Mouse (Mus musculus) cerebellum, adult 2 months (tissue): ENCODE results near the gene Dido1. TPM values are rescaled to one million over a fixed set of nuclear protein-coding genes. Genes with fewer than 3 reads are reported as not detected.
A peak's percentile ranks its signal among the peaks of the same experiment; 100 is the strongest.

Experiments
- DNase-seq, 2 experiments: peaks; one replicate each; pipeline ENCODE4 v3.0.0; 2021
- H3K27ac ChIP-seq: fragments of 200-500 bp; 2 replicates; pipeline ENCODE4 v1.5.1; 2012; ENCODE audit warnings: low read length, control low read depth, inconsistent platforms; ENCODE audit not compliant: insufficient read depth
- H3K27me3 ChIP-seq: fragments of 200-500 bp; 2 replicates; pipeline ENCODE4 v1.6.1; 2012; ENCODE audit warnings: inconsistent platforms, mild to moderate bottlenecking, low read length, moderate library complexity; ENCODE audit not compliant: control insufficient read depth, insufficient read depth
- H3K4me1 ChIP-seq: fragments of 200-500 bp; 2 replicates; pipeline ENCODE4 v1.6.1; 2011; ENCODE audit warnings: low read length; ENCODE audit not compliant: control insufficient read depth, insufficient read depth
- H3K4me3 ChIP-seq: fragments of 200-500 bp; replicated peaks from 2 replicates; pipeline ENCODE3; 2011; ENCODE audit warnings: mild to moderate bottlenecking, low read depth, low read length, control low read depth; ENCODE audit not compliant: insufficient read depth
- CTCF ChIP-seq: fragments of 200-500 bp; IDR thresholded peaks from 2 replicates; pipeline ENCODE4 v1.5.1; 2011; ENCODE audit warnings: low read depth, mild to moderate bottlenecking, control low read depth, low read length, moderate library complexity, borderline replicate concordance; ENCODE audit not compliant: insufficient read depth
- POLR2A ChIP-seq: fragments of 200-500 bp; IDR thresholded peaks from 2 replicates; pipeline ENCODE4 v1.6.1; 2011; ENCODE audit warnings: low read length, control low read depth, borderline replicate concordance; ENCODE audit not compliant: insufficient read depth
- WGBS: fragments of 180-500 bp; shearing (Covaris S2); methylation state at CpG from one replicate; pipeline ENCODE4 v1.1.7; 2018; 5-methylcytosine and 5-hydroxymethylcytosine counted together
- polyA plus RNA-seq: library from polyadenylated mRNA; depleted of rRNA; stranded (reverse); fragments of >200 nt; gene quantifications from 2 replicates; pipeline ENCODE4 v1.2.3, GENCODE M21; 2012

The Dido1 gene
- polyA plus RNA-seq, 1 experiment: 36.2 TPM

- Histone ChIP-seq H3K27me3 (no peaks in the 10 kb centered on the region), H3K4me1 (peaks cover 8% of the 10 kb centered on the region; the same call in 1 of the 2 replicates), H3K27ac (no peak overlapping the region), H3K4me3 (no peak overlapping the region)
- no peak for TF ChIP-seq POLR2A
- TF ChIP-seq CTCF: no peak
- no peak for DNase-seq
- WGBS: 76% methylated on average over 3 of the region's 3 CpGs
These were observed 6.0 kb downstream of the Dido1 start for GRCm38 (mm10) chr2:180703645-180704359.

DNA sequence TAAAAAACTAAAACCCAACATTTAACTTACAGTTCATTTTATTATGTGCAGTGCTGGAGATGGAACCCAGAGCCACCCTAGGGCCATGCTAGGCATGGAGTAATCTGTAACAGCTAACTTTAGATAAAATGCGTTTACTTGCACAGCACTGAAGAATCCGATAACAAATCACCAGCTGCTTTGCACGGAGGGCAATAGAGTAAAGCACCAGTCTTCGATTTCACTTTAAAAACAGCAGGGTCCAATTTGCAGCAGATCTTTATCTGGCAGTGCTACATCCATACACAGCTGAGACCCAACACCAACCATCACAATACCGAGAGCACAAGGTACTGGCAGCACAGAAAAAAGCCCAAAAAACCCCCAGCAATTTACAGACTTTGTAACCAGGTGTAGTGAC, 6.6 kb downstream of the Dido1 start:
- Histone ChIP-seq H3K27ac (no peak overlapping the region), H3K4me1 (peaks cover 5% of the 10 kb centered on the region; the same call in 1 of the 2 replicates), H3K27me3 (no peaks in the 10 kb centered on the region), H3K4me3 (no peak overlapping the region)
- TF ChIP-seq POLR2A: no peak
- no peak for TF ChIP-seq CTCF
- DNase-seq: no peak
- 82% methylated on average over 5 of the region's 5 CpGs for WGBS

DNA sequence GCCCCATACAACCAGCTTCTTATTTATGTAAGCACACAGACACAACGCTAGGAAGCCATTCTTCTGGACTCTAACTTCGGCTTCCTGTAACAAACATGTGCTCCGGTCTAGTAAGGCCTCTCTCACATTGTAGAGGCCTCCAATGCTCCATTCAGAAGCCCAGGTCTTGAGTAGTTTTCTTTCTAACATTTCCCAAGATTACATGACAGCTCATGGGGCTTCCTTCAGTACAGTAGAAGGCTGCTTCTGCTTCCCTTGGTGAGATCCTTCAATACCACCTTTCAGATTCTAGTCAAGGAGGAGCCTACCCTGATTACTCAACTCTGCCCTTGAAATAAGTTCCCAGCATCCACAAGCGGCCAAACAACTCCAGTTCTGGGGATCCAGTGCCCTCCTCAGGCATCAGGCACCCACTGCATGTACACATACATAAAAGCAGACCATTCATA, 7.1 kb downstream of the Dido1 start:
- Histone ChIP-seq H3K27me3 (no peaks in the 10 kb centered on the region), H3K4me3 (peak overlapping the region; percentile 93), H3K4me1 (peaks cover 4% of the 10 kb centered on the region; the same call in 1 of the 2 replicates), H3K27ac (peak overlapping the region; percentile 82; the same call in 1 of the 2 replicates)
- no peak for DNase-seq
- 23% methylated on average over 4 of the region's 4 CpGs for WGBS
- no peak for TF ChIP-seq POLR2A
- no peak for TF ChIP-seq CTCF

GRCm38 (mm10) chr2:180701767-180702621, 7.8 kb downstream of the Dido1 start:
- peak; percentile 94 to 95 for DNase-seq
- TF ChIP-seq CTCF (no peak), POLR2A (peak; percentile 69; the same call in 1 of the 2 replicates)
- Histone ChIP-seq H3K4me3 (peak overlapping the region; percentile 93), H3K27me3 (no peaks in the 10 kb centered on the region), H3K4me1 (peaks cover 4% of the 10 kb centered on the region; the same call in 1 of the 2 replicates), H3K27ac (peak overlapping the region; percentile 88)
- under 1% methylated on average over 66 of the region's 66 CpGs for WGBS

GRCm38 (mm10) chr2:180701053-180701766, 8.6 kb downstream of the Dido1 start:
- peak overlapping the region; percentile 93 for H3K4me3 ChIP-seq
- H3K4me1 ChIP-seq: peaks cover 4% of the 10 kb centered on the region; the same call in 1 of the 2 replicates
- 4% methylated on average over 26 of the region's 26 CpGs for WGBS
- H3K27ac ChIP-seq: peak overlapping the region; percentile 88
- TF ChIP-seq CTCF (no peak), POLR2A (no peak)
- DNase-seq: no peak
- no peaks in the 10 kb centered on the region for H3K27me3 ChIP-seq

DNA sequence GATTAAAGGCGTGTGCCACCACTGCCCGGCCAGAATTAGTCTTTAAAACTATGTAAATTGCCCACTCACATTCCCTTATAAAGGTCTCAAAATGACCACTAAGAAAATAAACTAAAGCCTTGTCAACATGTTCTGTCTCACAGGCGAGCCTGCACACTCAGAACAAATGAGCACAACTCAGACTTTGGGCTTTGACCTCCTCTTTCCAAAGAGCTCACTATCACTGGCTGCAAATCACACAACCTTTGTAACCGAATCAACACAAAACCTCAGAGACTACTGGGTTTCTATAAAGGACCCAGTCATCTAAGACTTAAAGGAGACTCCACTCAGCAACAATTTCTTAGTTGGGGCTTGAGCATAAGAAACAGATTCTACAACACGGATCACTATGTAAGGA, 9.3 kb downstream of the Dido1 start:
- TF ChIP-seq CTCF (no peak), POLR2A (no peak)
- Histone ChIP-seq H3K4me3 (peak overlapping the region; percentile 15), H3K27me3 (no peaks in the 10 kb centered on the region), H3K27ac (no peak overlapping the region), H3K4me1 (peaks cover 7% of the 10 kb centered on the region)
- WGBS: 52% methylated on average over 5 of the region's 5 CpGs
- DNase-seq: no peak

GRCm38 (mm10) chr2:180695176-180695575, 14.6 kb downstream of the Dido1 start:
- no peak overlapping the region for H3K27ac ChIP-seq
- H3K4me1 ChIP-seq: peaks cover 10% of the 10 kb centered on the region
- H3K4me3 ChIP-seq: no peak overlapping the region
- WGBS: 23% methylated on average over 2 of the region's 2 CpGs
- no peaks in the 10 kb centered on the region for H3K27me3 ChIP-seq
- no peak for DNase-seq
- TF ChIP-seq CTCF (no peak), POLR2A (no peak)
